Mouse (Mus musculus) megakaryocyte-erythroid progenitor cell, adult 5-6 weeks (primary cell): ENCODE results near the gene Krt10. TPM values are rescaled to one million over a fixed set of nuclear protein-coding genes. Genes with fewer than 3 reads are reported as not detected.

Source experiments
- ATAC-seq: replicated peaks from 2 replicates; pipeline ENCODE4 v1.8.0; 2016; ENCODE audit warnings: mild to moderate bottlenecking, inconsistent platforms; ENCODE audit not compliant: severe bottlenecking, poor library complexity, low FRiP score, low TSS enrichment
- total RNA-seq, 2 experiments: library from RNA; stranded (forward) in 1 of 2; stranded (reverse) in 1 of 2; fragments of 200-1000, 215-1000 nt in 1 of 2; fragments of >200 nt in 1 of 2; fragmentation: Nextera tagmentation in 1 of 2; gene quantifications; 2 replicates each; pipeline ENCODE4 v1.2.3; 2014 to 2017

The Krt10 gene
- total RNA-seq, 2 experiments from 2014 or later = 4.9 TPM; not detected in 1

GRCm38 (mm10) chr11:99385813-99386721 lies 3.1 kb downstream of the Krt10 start:
- peak; percentile 95 for ATAC-seq

- ATAC-seq = peak; percentile 87
These were observed 9.6 kb downstream of the Krt10 start for GRCm38 (mm10) chr11:99379568-99379967.

- ATAC-seq = no peak
These were observed 14.4 kb downstream of the Krt10 start, which contains the start of gene Krt28 for GRCm38 (mm10) chr11:99374803-99375202. TSS of gene Krt28 (minus strand) at chr11:99374903.

DNA sequence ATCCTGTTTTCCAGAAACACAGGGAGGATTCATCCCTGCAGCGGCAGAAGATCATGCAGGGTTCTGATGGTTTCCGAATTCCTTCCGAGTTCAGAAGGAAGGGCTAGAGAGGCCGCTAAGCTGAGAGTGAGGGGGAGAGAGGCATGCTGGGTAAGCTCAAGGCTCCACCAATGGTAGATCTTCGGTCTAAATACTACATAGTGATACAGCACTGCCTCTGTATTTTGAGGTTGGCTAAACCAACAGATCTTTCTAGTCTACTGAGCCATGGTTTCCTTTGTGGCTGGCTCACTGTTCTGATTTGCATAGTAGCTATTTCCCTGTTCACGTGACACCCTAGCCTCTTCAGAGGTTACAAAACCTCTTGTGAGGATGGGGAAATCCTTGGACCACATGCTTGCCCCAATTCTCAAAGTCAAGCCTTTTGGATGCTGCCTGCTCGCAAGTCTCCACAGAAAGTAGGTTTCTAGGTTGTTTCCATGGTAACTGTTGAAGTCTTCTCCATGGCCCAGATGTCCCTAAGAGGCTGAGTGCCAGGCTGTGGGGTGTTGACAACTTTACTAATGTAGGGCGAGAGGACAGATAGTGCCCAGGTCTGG lies 19.2 kb downstream of the Krt10 start:
- ATAC-seq = no peak

- ATAC-seq = no peak
These were observed 19.9 kb downstream of the Krt10 start for GRCm38 (mm10) chr11:99369229-99369628.

- peak; percentile 52 for ATAC-seq
These were observed 22.4 kb downstream of the Krt10 start for GRCm38 (mm10) chr11:99366791-99367190.

- ATAC-seq = no peak
These were observed 24.8 kb downstream of the Krt10 start for GRCm38 (mm10) chr11:99364412-99364811.

DNA sequence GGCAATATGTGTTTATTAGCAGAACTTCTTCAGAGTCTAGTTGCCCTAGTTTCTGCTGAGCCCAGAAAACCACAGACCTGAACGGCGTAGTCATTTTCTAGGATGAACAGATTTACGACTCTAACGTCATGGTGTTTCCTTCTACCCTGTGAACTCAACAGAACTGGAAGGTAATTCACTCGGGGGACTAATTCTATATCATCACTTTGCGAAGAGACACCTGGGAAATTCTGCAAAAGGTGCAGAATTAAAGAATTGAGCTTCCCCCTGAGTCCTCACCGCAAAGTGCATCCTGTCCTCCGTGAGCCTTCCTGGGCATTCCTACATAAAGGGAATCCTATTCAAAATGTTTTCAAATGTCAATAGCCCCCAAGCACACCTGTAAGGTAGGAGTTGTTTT lies 27.7 kb downstream of the Krt10 start:
- ATAC-seq = no peak

DNA sequence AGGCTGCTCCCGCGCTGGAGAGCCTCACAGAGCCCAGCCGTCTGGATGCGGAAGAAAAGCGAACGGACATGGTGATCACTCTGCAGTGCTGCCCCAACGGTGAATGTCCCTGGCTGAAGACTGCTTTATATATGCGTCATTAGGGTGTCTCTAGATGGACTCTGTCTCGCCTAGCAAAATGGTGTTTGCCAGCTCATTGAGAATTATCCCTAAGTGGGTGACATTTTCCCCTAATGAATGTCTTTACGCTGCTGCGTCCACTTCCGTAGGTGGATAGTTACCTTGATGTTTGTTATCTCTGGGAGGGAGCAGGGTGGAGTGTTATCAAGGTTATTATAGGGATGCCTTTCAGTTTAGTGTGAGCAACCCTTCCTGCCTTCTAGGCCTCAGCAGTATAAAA lies 38.2 kb downstream of the Krt10 start, which contains the start of gene Krt27:
Gene Krt27, minus strand, starts transcription at position 101 of the 400 bp plus-strand sequence.
- ATAC-seq = no peak

- ATAC-seq = no peak
These were observed 49.8 kb downstream of the Krt10 start for GRCm38 (mm10) chr11:99339299-99339847.

DNA sequence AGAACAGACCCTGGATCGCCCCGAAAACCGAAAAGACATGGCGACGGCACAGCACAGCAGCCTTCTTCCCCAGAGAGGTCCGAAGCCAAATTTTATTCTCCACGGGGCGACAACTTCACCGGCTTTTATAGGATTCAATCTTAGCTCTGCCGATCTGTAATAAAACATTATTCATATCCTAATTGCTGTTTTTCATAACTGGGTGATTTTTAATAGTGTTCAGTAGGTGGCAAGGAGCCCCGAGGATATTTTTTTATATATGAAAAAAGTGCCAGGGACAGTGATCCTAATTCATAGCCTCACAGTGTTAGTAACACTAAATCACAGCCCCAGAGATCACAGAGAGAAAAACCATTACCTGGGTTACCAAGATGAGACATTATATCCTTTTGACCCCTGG lies 51.3 kb downstream of the Krt10 start, which contains the start of gene Krt26:
Gene Krt26, minus strand, starts transcription at position 101 of the 400 bp plus-strand sequence.
- ATAC-seq = no peak

Other genes starting within 250 kb of the Krt10 start
- gene Ccr7, start 234.3 kb downstream of the Krt10 start, total RNA-seq (2014; fragmentation: Nextera tagmentation) = 0.47 TPM in 1 of 2 replicates, not detected in the other
- not detected in 2 replicates for gene Ccr7, start 234.3 kb downstream of the Krt10 start, total RNA-seq (2017)
- gene Smarce1, start 158.3 kb downstream of the Krt10 start, total RNA-seq (2014; fragmentation: Nextera tagmentation) = 113 and 114 TPM in 2 replicates
- gene Smarce1, start 158.3 kb downstream of the Krt10 start, total RNA-seq (2017) = 223 and 323 TPM in 2 replicates
- gene Krt222, start 145.3 kb downstream of the Krt10 start, total RNA-seq (2014; fragmentation: Nextera tagmentation) = not detected in 2 replicates
- not detected in 2 replicates for gene Krt222, start 145.3 kb downstream of the Krt10 start, total RNA-seq (2017)
- not detected in 2 replicates for gene Krt24, start 104.1 kb downstream of the Krt10 start, total RNA-seq (2014; fragmentation: Nextera tagmentation)
- not detected in 2 replicates for gene Krt24, start 104.1 kb downstream of the Krt10 start, total RNA-seq (2017)
- not detected in 2 replicates for gene Krt25, start 66.4 kb downstream of the Krt10 start, total RNA-seq (2014; fragmentation: Nextera tagmentation)
- gene Krt25, start 66.4 kb downstream of the Krt10 start, total RNA-seq (2017) = not detected in 2 replicates
- gene Krt26, start 51.4 kb downstream of the Krt10 start, total RNA-seq (2014; fragmentation: Nextera tagmentation) = not detected in 2 replicates
- not detected in 2 replicates for gene Krt26, start 51.4 kb downstream of the Krt10 start, total RNA-seq (2017)
- not detected in 2 replicates for gene Krt27, start 38.3 kb downstream of the Krt10 start, total RNA-seq (2014; fragmentation: Nextera tagmentation)
- gene Krt27, start 38.3 kb downstream of the Krt10 start, total RNA-seq (2017) = not detected in 2 replicates
- not detected in 2 replicates for gene Krt28, start 14.5 kb downstream of the Krt10 start, total RNA-seq (2014; fragmentation: Nextera tagmentation)
- not detected in 2 replicates for gene Krt28, start 14.5 kb downstream of the Krt10 start, total RNA-seq (2017)
- gene Krt12, start 32.9 kb upstream of the Krt10 start, total RNA-seq (2014; fragmentation: Nextera tagmentation) = not detected in 2 replicates
- gene Krt12, start 32.9 kb upstream of the Krt10 start, total RNA-seq (2017) = not detected in 2 replicates
- gene Krt20, start 48.8 kb upstream of the Krt10 start, total RNA-seq (2014; fragmentation: Nextera tagmentation) = not detected in 2 replicates
- gene Krt20, start 48.8 kb upstream of the Krt10 start, total RNA-seq (2017) = not detected in 2 replicates
- gene Krt23, start 103.8 kb upstream of the Krt10 start, total RNA-seq (2014; fragmentation: Nextera tagmentation) = not detected in 2 replicates
- not detected in 2 replicates for gene Krt23, start 103.8 kb upstream of the Krt10 start, total RNA-seq (2017)
- gene Krt39, start 132.0 kb upstream of the Krt10 start, total RNA-seq (2014; fragmentation: Nextera tagmentation) = not detected in 2 replicates
- gene Krt39, start 132.0 kb upstream of the Krt10 start, total RNA-seq (2017) = not detected in 2 replicates
- gene Krt40, start 153.8 kb upstream of the Krt10 start, total RNA-seq (2014; fragmentation: Nextera tagmentation) = not detected in 2 replicates
- gene Krt40, start 153.8 kb upstream of the Krt10 start, total RNA-seq (2017) = not detected in 2 replicates
- gene Krtap3-3, start 161.5 kb upstream of the Krt10 start, total RNA-seq (2014; fragmentation: Nextera tagmentation) = not detected in 2 replicates
- gene Krtap3-3, start 161.5 kb upstream of the Krt10 start, total RNA-seq (2017) = not detected in 2 replicates
- not detected in 2 replicates for gene Krtap3-2, start 167.5 kb upstream of the Krt10 start, total RNA-seq (2014; fragmentation: Nextera tagmentation)
- not detected in 2 replicates for gene Krtap3-2, start 167.5 kb upstream of the Krt10 start, total RNA-seq (2017)
- gene Gm11939, start 170.1 kb upstream of the Krt10 start, total RNA-seq (2014; fragmentation: Nextera tagmentation) = not detected in 2 replicates
- not detected in 2 replicates for gene Gm11939, start 170.1 kb upstream of the Krt10 start, total RNA-seq (2017)
- not detected in 2 replicates for gene Krtap3-1, start 177.3 kb upstream of the Krt10 start, total RNA-seq (2014; fragmentation: Nextera tagmentation)
- gene Krtap3-1, start 177.3 kb upstream of the Krt10 start, total RNA-seq (2017) = not detected in 2 replicates
- not detected in 2 replicates for gene Krtap1-5, start 191.7 kb upstream of the Krt10 start, total RNA-seq (2014; fragmentation: Nextera tagmentation)
- not detected in 2 replicates for gene Krtap1-5, start 191.7 kb upstream of the Krt10 start, total RNA-seq (2017)
- gene Krtap1-4, start 194.3 kb upstream of the Krt10 start, total RNA-seq (2014; fragmentation: Nextera tagmentation) = not detected in 2 replicates
- gene Krtap1-4, start 194.3 kb upstream of the Krt10 start, total RNA-seq (2017) = not detected in 2 replicates
- gene Krtap1-3, start 202.0 kb upstream of the Krt10 start, total RNA-seq (2014; fragmentation: Nextera tagmentation) = not detected in 2 replicates
- not detected in 2 replicates for gene Krtap1-3, start 202.0 kb upstream of the Krt10 start, total RNA-seq (2017)
- gene Krtap9-3, start 208.7 kb upstream of the Krt10 start, total RNA-seq (2014; fragmentation: Nextera tagmentation) = not detected in 2 replicates
- not detected in 2 replicates for gene Krtap9-3, start 208.7 kb upstream of the Krt10 start, total RNA-seq (2017)
- not detected in 2 replicates for gene Gm11938, start 213.9 kb upstream of the Krt10 start, total RNA-seq (2014; fragmentation: Nextera tagmentation)
- not detected in 2 replicates for gene Gm11938, start 213.9 kb upstream of the Krt10 start, total RNA-seq (2017)
- not detected in 2 replicates for gene Gm11937, start 220.8 kb upstream of the Krt10 start, total RNA-seq (2014; fragmentation: Nextera tagmentation)
- gene Gm11937, start 220.8 kb upstream of the Krt10 start, total RNA-seq (2017) = not detected in 2 replicates
- not detected in 2 replicates for gene Krtap2-4, start 225.5 kb upstream of the Krt10 start, total RNA-seq (2014; fragmentation: Nextera tagmentation)
- gene Krtap2-4, start 225.5 kb upstream of the Krt10 start, total RNA-seq (2017) = not detected in 2 replicates
- gene Gm11562, start 231.1 kb upstream of the Krt10 start, total RNA-seq (2014; fragmentation: Nextera tagmentation) = not detected in 2 replicates
- gene Gm11562, start 231.1 kb upstream of the Krt10 start, total RNA-seq (2017) = not detected in 2 replicates
- gene Krtap4-1, start 238.9 kb upstream of the Krt10 start, total RNA-seq (2014; fragmentation: Nextera tagmentation) = not detected in 2 replicates
- gene Krtap4-1, start 238.9 kb upstream of the Krt10 start, total RNA-seq (2017) = not detected in 2 replicates
- not detected in 2 replicates for gene Krtap4-2, start 245.7 kb upstream of the Krt10 start, total RNA-seq (2014; fragmentation: Nextera tagmentation)
- not detected in 2 replicates for gene Krtap4-2, start 245.7 kb upstream of the Krt10 start, total RNA-seq (2017)